Mouse (Mus musculus): ENCODE results near the gene Gm38431.

Gene Gm38431

DNA sequence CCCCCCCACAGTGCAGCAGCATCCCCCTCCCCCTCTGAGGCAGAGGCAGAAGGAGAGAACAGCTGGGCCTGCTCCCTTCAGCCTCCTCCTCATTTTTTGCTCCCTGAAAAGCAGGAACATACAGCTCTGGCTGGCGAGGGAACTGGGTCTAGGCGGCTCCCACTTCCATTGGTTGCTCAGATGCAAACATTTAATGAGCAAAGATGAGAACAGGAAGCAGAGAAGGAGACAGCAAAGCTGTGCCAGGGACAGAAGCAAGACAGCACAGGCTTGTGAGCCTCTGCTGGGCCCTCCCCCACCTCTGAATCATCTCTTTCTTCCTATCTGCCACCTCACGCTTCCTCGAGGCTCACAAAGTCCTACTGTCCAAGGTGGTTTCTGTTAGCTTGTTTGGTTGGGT lies 50.5 kb downstream of the Gm38431 start:
- peak; percentile 80 to 85 for DNase-seq (ENCODE audit: low spot score in 2 of 2)

DNA sequence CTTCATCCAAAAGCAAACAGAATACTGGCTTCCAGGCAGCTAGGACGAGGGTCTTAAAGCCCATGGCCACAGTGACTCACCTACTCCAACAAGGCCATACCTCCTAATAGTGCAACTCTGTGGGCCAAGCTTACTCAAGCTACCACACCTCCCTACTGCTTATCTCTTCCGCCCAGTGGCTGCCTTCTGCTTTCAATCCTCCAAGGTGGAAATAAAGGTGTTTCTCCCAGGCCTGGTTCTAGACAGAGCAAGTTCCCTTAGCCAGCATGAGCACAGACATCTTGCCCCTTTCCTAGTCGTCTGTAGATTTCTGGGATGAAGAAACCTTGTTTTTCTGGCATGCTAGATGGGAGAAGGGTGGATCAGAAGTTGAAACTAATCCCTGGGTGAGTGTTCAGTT lies 52.0 kb downstream of the Gm38431 start:
- DNase-seq (ENCODE audit: low spot score in 2 of 2): no peak

DNA sequence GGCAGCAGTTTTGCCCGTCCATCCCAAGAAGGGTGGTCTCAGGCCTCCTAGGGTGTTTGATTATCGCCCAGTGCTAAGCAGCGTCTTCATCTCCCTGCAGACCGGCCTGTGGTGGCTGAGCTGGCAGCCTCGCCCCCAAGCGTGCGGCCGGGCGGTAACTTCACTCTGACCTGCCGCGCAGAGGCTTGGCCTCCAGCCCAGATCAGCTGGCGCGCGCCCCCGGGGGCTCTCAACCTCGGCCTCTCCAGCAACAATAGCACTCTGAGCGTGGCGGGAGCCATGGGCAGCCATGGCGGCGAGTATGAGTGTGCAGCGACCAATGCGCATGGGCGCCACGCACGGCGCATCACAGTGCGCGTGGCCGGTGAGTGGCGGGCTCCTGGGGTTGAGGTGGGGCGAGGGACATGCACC lies 54.3 kb downstream of the Gm38431 start:
- DNase-seq (ENCODE audit: low spot score in 2 of 2): peak; percentile 45 to 50

DNA sequence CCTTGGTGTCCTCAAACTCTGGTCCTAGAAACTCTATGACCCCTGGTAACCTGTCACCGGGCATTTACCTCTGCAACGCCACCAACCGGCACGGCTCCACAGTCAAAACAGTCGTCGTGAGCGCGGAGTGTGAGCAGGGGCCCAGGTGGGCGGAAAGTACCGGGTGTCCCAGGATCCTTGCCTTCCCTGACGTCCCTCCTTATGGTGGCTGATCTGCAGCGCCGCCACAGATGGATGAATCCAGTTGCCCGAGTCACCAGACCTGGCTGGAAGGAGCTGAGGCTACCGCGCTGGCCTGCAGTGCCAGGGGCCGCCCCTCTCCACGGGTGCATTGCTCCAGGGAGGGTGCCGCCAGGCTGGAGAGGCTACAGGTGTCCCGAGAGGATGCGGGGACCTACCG lies 55.1 kb downstream of the Gm38431 start:
- DNase-seq (ENCODE audit: low spot score in 2 of 2): peak in 1 of 2 experiments; percentile 26

DNA sequence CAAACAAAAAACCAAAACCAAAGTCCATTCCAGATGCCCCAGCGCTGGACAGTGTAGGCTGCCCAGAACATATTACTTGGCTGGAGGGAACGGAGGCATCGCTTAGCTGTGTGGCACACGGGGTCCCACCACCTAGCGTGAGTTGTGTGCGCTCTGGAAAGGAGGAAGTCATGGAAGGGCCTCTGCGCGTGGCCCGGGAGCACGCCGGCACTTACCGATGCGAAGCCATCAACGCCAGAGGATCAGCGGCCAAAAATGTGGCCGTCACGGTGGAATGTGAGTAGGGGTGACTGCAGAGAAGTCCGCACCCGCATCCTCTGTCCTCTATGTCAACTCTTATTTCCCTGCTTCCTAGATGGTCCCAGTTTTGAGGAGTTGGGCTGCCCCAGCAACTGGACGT lies 55.6 kb downstream of the Gm38431 start:
- no peak for DNase-seq (ENCODE audit: low spot score in 2 of 2)

DNA sequence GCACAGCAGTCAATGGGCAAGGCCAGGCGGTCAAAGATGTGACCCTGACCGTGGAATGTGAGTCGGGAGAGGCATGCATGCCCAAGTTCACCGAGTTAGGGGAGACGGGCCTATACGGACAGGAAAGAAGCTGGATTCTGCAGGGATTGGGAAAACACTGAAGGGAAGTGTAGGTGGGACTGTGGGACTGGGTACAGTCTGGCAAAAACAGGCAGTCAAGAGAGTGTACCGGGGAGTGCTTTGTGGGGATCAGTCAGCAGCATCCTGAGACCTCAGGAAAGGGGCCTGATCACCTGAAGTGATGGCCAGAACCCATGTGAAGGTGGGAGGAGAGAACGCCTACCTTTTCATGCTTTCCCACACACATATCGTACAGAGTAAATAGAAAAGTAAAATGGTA lies 56.2 kb downstream of the Gm38431 start:
- DNase-seq (ENCODE audit: low spot score in 2 of 2): peak in 1 of 2 experiments; percentile 22

DNA sequence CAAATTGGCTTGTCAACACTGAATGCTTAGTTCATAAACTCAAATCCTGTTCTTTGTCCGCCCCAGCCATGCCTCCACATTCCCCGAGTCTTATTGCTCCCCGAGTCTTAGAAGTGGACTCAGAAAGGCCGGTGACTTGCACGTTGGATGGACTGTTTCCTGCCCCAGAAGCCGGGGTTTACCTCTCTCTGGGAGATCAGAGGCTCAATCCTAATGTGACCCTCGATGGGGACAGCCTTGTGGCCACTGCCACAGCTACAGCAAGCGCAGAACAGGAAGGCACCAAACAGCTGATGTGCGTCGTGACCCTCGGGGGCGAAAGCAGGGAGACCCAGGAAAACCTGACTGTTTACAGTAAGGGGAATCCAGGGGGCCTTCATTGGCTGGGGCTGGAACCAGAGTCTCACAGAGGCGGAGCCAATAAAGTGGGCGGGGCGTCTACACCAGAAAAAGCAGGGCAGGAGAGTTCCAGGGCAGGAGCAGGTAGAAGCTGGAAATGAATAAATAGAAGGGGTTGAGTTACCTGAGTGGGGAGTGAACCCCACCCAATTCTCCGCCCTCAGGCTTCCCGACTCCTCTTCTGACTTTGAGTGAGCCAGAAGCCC lies 57.2 kb downstream of the Gm38431 start:
- peak in 1 of 2 experiments; percentile 15 for DNase-seq (ENCODE audit: low spot score in 2 of 2)

DNA sequence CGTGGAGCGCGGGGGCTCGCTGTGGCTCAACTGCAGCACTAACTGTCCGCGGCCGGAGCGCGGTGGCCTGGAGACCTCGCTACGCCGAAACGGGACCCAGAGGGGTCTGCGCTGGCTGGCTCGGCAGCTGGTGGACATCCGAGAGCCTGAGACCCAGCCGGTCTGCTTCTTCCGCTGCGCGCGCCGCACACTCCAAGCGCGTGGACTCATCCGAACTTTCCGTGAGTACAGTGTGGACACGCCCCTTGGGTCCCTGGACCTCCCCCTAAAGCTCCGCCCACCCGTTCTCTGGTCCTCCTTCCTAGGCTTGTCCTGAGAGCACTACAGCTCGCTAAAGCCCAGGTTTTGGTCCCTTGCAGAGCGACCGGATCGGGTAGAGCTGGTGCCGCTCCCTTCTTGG lies 58.7 kb downstream of the Gm38431 start:
- peak; percentile 63 to 77 for DNase-seq (ENCODE audit: low spot score in 2 of 2)

DNA sequence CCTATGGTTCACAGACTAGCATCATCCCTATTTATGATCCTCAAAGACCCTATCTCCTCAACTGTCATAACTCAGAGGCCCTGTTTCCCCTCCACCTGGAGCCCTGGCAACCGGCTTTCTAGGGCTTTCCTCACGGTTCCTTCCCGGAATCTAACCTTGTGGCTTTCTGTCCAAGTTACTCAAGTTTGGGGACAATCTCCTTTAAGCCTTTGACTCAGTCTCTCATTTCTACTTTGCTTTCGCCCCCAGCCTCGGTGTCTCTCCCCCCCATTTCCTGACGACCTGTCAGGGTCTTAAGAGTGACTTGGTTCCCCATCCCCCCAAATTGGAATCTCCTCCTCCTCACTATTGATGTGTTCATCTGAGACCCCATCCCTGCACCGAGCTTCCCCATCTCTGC lies 59.3 kb downstream of the Gm38431 start:
- DNase-seq (ENCODE audit: low spot score in 2 of 2): no peak

DNA sequence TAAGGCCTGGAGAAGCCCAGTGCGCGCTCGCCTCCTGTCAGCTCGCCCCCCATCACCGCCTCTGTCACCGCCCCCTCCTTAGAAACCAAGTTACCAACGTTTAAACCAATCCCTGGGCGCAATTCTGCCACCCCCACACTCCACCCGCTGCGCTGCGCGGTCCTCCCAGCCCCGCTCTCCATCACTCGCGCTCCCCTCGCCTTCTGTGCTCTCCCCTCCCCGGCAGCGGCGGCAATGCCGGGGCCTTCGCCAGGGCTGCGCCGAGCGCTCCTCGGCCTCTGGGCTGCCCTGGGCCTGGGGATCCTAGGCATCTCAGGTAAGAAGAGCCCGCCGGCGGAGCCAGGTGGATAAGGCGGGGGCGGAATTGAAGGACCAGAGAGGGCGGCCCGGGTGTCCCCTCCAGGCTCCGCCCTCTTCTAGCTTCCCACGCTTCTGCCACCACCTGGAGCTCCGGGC lies 59.9 kb downstream of the Gm38431 start, which contains the start of gene Icam5:
TSS of gene Icam5 (plus strand) at position 178 of the 456 bp plus-strand sequence.
- peak; percentile 85 to 90 for DNase-seq (ENCODE audit: low spot score in 2 of 2)

DNA sequence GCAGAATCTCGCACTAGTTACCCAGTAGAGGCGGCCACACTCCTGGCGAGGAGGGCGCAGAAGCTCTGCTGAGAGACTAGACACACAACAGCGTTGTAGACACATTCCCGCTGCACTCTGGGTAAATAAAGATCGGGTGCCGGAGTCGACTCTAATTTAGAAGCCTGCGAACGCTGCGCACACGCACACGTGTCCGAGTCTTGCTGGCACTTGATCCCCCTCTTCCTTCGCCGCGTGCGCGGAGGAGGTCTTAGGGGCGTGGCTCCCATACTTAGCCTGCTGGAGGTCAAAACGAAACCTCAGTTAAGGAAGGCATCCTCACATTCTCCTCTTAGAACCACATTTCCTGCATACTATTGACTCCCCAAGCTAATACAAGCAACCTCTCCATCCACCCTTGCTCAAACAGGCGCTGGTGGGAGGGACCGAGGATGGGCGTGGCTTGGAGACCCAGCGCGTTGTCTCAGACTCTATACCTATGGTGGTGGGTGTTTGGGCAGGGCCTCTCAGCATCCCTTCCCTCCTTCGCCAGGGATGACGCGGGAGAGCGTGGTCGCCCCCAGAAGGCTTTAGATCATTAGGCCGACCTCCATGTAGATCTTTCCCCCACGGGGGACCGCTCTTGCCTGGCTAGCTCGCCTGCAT lies 60.4 kb downstream of the Gm38431 start:
- peak; percentile 86 to 89 for DNase-seq (ENCODE audit: low spot score in 2 of 2)

DNA sequence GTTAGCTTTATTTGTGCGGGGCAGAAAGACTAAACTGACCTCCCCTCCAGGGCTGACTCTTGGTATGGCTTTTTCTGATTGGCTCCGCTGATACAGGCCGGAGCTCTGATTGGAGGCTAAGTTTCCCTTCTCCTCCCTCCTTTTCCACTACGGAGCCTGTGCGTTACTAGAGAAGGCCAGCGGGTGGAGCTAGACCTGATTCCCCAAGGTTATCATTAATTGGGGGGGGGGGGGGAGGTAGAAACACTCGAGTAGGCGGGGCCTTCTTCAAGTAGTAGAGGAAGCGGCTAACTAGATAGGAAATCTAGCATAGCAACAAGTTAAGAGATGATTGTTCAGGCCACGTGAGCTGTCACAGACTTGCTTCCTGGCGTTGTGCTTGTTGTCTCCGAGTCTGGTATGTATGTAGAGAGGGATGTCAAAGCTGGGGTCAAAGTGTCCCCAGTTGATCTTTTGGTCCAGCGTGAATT lies 61.0 kb downstream of the Gm38431 start:
- DNase-seq (ENCODE audit: low spot score in 2 of 2): peak; percentile 70 to 83

DNA sequence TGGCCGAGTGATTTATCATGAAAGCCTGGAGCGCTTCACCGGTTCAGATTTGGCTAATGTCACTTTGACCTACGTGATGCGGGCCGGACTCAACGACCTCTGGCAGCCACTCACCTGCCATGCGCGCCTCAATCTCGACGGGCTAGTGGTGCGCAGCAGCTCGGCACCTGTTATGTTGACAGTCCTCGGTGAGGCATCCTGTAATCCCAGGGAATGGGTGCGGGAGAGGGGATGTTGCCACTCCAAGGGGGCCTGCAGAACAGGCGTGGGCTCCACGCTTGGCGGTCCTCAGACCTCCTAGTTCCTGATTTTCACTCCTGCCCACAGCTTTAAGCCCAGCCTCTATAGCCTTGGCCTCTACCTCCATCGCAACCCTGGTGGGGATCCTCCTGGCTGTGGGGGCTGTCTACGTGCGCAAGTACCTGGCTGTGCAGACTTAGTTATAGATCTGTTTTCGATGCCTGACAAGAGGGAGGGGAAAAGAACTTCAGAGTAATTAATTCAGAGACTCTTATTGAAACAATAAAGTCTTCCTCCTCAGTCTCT lies 61.7 kb downstream of the Gm38431 start:
- DNase-seq (ENCODE audit: low spot score in 2 of 2): no peak

DNA sequence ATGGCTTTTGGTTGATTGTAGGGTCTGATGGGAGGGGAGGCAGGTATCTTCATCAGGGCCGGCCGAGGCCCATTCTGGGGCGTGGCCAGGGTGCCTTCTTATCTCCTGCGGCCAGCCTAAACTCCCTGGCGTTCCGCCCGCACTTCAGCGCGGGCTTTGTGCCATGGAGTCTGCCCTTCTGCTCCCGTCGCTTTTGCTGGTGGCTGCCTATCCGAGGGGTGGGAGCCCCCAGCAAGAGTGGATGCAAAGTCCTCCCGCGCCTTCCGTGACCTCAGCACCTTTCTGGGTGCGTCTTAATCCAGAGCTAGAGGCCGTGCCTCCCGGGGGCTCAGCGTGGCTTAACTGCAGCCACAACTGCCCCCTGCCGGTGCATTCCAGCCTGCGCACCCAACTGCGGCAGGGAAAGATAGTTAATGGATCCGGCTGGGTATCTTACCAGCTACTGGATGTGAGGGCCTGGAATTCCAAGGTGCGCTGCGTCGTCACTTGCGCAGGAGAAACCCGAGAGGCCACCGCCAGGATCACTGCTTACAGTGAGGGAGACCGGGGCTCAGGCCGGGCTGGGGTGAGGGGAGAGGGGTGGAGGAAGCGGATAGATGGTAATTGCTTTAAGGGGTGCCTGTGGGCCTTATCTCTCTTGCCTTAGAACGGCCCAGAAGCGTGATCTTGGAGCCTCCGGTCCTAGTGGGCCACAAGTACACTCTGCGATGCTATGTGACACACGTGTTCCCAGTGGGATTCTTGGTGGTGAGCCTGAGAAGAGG lies 62.3 kb downstream of the Gm38431 start, which contains the start of gene Icam4:
TSS of gene Icam4 (plus strand) at position 83 of the 764 bp plus-strand sequence.
- DNase-seq (ENCODE audit: low spot score in 2 of 2): peak; percentile 69 to 76

DNA sequence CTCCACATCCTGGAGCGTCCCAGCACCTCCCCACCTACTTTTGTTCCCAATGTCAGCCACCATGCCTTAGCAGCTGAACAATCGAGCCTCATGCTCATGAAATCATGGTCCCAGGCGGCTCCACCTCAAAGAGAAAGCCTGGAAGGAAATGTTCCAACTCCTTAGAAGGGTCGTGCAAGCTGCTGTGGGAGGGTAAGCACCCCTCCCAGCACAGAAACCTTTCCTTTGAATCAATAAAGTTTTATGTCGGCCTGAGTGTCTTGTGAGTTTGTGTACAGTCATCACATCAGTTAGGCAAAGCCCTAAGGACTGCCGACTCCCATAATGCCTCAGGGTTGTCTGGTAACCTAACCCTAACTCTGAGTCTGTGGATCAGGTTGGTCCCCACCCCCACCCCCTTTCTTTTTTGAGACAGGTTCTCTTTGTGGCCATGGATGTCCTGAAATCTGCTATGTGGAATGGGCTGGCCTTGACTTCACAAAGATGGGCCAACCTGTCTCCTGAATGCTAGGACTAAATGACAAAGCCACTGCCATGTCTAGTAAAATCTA lies 63.2 kb downstream of the Gm38431 start:
- no peak for DNase-seq (ENCODE audit: low spot score in 2 of 2)

DNA sequence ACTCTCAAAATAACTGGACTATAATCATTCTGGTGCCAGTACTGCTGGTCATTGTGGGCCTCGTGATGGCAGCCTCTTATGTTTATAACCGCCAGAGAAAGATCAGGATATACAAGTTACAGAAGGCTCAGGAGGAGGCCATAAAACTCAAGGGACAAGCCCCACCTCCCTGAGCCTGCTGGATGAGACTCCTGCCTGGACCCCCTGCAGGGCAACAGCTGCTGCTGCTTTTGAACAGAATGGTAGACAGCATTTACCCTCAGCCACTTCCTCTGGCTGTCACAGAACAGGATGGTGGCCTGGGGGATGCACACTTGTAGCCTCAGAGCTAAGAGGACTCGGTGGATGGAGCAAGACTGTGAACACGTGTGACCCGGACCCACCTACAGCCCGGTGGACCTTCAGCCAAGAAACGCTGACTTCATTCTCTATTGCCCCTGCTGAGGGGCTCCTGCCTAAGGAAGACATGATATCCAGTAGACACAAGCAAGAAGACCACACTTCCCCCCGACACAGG lies 64.0 kb downstream of the Gm38431 start:
- DNase-seq (ENCODE audit: low spot score in 2 of 2): no peak

DNA sequence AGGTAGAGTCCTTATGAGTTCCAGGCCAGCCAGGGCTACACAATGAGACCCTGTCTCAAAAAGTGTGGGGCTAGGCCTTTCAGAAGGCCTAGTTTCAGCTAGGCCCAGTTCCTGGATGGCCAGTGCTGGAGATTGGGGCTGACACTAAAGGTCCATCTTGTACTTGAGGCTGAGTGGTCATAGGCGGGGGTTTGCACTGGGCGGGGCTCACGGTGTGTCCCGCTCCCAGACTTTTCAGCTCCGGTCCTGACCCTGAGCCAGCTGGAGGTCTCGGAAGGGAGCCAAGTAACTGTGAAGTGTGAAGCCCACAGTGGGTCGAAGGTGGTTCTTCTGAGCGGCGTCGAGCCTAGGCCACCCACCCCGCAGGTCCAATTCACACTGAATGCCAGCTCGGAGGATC lies 64.9 kb downstream of the Gm38431 start:
- DNase-seq (ENCODE audit: low spot score in 2 of 2): no peak

DNA sequence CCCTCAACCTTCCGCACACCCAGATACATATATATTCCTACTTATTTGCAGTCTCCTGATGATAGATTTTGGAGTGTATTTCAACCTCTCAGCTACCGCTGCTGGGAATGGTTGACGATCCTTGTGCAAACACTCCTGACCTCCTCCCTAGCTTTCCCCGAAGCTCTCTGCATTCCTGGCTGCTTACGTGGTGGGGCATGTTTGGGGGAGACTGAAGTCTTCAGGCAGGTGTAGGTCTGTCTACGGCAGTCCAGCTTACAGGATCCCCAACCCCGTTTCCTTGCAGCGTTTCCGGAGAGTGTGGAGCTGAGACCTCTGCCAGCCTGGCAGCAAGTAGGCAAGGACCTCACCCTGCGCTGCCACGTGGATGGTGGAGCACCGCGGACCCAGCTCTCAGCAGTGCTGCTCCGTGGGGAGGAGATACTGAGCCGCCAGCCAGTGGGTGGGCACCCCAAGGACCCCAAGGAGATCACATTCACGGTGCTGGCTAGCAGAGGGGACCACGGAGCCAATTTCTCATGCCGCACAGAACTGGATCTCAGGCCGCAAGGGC lies 66.5 kb downstream of the Gm38431 start:
- DNase-seq (ENCODE audit: low spot score in 2 of 2): no peak

DNA sequence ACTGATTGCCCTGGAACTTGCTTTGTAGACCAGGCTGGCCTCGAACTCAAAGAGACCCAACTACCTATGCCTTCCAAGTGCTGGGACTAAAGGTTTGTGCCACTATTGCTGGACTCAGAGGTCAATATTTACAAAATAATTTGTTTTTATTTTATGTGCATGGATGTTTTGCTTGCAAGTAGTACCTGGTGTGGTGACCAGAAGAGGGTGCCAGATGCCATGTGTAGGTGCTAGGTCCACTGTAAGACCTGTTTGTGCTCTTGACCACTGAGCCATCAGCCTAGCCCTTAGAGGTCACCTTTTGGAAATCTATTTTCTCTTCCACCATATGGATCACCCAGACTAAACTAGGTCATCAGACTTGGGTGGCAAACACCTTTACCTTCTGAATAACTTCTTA lies 69.1 kb downstream of the Gm38431 start:
- DNase-seq (ENCODE audit: low spot score in 2 of 2): no peak

DNA sequence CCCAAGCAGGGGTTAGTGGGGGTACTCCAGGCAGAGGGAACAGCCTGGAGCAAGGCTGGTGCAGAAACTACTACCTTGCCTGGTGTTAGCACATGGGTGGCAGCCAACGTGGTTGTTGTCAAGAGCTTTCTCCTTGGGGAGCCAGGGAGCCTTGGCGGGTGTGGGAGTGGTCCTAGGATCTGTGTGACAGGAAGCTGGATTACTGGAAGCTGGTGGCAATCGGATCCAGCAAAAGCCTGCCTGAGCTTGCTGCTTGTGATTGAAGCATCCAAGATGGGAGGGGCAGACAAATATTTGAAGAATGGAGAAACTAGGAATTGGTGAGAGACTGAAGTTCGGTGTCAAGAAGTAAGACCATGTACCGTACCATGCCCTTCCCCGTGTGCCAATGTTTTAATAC lies 69.5 kb downstream of the Gm38431 start:
- DNase-seq (ENCODE audit: low spot score in 2 of 2): no peak

DNA sequence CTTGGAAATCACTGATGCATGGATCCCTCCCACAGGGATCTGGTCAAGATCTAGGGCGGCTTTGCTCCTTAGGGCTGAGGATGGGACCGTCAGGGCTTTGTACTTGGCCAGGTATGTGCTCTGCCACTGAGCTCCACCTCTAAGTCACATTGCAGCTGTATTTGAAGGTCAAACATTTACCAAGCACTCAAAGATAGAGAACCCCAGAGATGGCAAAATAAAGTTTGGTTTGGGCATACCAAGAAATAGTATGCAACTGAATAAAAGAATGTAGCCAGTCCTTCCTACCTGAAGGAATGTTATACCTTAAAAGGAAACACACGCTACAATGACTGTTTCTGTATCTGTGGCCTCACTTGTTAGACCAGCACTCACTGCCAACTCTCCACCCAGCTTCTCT lies 70.4 kb downstream of the Gm38431 start:
- no peak for DNase-seq (ENCODE audit: low spot score in 2 of 2)
